Mouse (Mus musculus) erythroblast, adult 5-6 weeks (primary cell): Measurements from ENCODE around the gene Zfp932. TPM values are rescaled to one million over a fixed set of nuclear protein-coding genes. Genes with fewer than 3 reads are reported as not detected.
"Not testable (repeated sequence)": the region's sequence is repeated elsewhere in the genome, so short reads cannot be mapped to it uniquely, and the experiment has no call there.

ENCODE experiments used
- ATAC-seq: replicated peaks from 2 replicates; pipeline ENCODE4 v1.8.0; 2016; ENCODE audit warnings: moderate number of reproducible peaks, mild to moderate bottlenecking, moderate TSS enrichment, inconsistent platforms; ENCODE audit not compliant: poor library complexity, low FRiP score, severe bottlenecking
- total RNA-seq, 2 experiments: library from RNA; stranded (forward) in 1 of 2; stranded (reverse) in 1 of 2; fragments of 150-400 nt in 1 of 2; fragments of 200-764, 138-1000 nt in 1 of 2; gene quantifications; 2 replicates each; pipeline versions ENCODE4 v1.2.3 to v1.2.4; 2015 to 2017; ENCODE audit warnings: low replicate concordance in 2 of 2

Gene Zfp932
- 8.2 and 12.3 TPM in 2 replicates for total RNA-seq (2015; ENCODE audit: low replicate concordance)
- 8.6 and 24.5 TPM in 2 replicates for total RNA-seq (2017; ENCODE audit: low replicate concordance)

DNA sequence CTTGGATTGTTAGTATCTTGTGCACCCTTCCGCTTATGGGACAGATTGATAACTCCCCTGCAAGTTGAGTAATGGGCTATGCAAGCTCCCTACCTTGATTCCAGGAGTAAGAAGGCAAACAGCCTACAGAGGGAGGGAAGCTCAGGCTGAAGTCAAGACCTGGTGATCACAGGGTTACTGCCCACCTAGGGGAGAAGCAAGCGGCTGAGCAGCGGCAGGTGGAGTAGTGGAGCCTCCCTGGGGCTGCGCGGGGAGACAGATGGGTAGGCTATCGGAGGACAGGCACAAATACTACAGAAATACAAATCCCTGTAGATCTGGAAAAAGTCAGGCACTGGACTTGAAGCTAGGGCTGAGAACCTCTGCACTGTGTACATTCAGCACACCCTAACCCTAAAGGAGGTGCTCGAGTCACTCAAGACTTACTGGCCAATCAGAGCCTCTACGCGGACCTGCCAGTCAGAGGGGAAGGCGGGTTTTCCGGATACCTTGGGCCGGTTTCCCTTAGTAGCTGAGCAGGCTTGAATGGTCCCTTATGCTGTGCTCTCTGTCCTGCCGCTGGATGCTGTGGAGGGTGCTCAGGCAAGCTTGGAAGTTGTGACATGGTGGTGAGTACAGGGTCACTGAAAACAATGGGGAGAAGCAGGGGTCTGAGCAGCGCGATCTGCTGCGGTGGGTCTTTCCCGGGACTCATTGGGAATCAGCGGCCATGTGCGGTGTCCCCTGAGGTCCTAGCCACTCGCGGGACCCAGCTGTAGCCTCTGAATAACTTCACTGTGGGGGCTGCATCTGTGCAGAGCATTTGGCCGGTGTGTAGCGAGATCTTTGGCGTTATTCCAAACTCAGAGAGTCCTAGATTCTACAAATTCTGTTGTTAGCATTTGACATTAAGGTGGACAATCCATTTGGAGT is at the start of gene Zfp932:
TSS of gene Zfp932 (plus strand) at position 496 of the 912 bp plus-strand sequence.
- peak; percentile 100 for ATAC-seq

DNA sequence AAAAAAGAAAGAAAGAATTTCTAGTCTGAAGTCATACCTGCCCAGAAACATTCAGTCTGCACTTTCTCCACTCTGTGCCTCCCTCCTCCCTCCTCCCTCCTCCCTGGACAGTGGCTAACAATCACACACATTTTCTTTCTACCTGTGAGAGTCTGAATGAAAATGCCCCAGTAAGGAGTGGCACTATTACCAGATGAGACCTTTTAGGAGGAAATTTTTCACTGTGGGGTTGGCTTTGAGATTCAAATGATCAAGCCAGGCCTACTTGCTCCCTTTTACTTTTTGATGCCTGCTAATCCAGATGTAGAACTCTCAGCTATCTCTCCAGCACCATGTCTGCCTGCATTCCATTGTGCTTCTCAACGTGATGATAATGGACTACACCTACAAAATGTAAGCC is 46.0 kb upstream of the Zfp932 start:
- no peak for ATAC-seq

DNA sequence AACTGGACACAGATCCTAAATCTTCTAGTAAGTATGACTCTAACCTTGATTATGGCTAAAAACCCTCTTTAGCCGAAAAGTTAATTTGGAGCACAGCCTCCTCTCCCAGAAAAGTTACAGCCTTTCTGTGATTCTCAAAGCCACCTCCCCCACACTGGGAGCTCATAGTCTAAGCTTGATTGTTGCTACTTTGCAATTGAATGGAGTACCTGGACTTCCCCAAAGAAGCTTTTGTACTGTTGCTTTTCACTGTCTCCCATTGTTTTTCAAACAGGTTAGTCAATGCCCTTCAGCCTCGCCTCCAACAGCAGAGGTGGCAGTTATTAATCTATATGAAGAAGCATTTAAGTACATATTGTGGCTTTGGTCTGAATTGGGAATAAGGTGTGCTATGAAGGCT is 15.6 kb upstream of the Zfp932 start:
- ATAC-seq: not testable (repeated sequence)

DNA sequence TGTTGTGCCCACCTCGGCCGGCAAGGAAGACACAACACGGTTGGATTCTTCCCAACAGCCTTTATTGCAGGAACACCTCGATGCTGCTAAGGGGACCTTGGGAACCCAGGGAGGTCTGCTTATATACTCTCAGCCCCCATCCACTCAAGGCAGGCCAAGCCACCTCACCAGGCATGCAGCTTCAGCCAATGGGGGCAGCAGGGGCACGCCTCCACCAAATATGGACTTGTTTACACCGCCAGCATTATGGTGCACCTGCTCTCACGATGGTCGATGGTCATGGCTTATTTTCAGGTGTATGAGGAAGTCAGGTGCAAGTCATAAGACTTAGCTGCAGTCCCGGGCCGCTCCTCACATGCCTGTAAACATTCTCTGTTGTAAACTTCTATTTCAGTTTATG is 860 bp upstream of the Zfp932 start:
- not testable (repeated sequence) for ATAC-seq

DNA sequence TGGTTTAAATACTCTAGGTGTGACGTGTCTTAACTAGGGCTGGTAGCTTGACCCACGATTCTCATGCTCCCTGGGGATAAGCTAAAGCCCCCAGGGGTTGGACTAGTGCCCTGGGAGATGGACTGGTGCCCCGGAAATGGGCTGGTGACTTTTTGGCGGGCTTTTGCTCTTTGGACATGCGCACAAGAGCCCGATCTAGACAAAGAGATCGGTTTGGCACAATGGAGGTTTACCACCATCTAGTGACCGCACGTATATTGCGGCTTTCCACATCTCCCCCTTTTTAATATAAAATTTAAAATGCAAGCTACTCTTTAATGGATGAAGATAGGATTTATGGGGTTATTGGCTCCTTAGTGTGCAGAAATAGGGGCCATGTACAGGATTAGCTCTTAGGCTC is 19.5 kb downstream of the Zfp932 start:
- not testable (repeated sequence) for ATAC-seq

DNA sequence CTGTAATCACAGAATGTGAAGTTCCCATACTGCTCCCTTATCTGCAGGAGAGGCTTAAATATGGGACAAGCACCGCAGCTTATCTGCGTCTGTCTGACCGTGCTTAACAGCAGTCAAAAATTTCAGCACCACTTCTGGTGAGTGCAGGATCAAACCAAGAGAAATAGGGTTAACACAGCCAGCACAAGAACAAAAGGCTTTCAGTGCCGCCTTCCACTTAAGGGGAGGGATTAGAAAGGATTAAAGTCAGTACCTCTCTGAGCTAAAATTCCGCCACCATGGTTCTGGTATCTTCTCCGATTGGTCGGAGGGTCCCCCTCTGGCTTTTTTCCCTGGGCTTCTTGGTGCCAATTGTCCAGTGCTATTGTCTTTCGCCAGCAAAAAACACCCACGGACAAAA is 27.0 kb downstream of the Zfp932 start:
- no peak for ATAC-seq

DNA sequence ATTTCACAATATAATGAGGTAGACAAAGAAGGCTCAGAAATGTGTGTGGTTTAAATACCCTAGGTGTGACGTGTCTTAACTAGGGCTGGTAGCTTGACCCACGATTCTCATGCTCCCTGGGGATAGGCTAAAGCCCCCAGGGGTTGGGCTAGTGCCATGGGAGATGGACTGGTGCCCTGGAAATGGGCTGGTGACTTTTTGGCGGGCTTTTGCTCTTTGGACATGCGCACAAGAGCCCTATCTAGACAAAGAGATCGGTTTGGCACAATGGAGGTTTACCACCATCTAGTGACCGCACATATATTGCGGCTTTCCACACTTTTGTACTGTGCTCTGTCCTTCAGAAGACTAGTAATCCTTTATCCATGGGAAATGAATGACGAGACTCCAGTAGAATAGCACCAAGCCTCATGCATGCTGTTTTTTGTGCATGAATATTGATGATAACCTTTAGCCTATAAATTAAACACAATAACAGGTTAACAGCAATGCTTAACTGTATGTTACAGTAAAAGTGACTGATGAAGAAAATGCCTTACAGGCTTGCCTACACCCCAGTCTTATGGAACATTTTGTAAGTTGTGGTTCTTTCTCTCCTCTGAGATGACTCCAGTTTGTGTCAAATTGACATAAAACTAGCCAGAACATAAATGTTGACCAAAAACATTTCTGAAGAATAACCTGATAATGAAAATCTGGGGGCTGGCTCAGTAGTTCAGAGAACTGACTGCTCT is 27.5 kb downstream of the Zfp932 start:
- ATAC-seq: not testable (repeated sequence)

DNA sequence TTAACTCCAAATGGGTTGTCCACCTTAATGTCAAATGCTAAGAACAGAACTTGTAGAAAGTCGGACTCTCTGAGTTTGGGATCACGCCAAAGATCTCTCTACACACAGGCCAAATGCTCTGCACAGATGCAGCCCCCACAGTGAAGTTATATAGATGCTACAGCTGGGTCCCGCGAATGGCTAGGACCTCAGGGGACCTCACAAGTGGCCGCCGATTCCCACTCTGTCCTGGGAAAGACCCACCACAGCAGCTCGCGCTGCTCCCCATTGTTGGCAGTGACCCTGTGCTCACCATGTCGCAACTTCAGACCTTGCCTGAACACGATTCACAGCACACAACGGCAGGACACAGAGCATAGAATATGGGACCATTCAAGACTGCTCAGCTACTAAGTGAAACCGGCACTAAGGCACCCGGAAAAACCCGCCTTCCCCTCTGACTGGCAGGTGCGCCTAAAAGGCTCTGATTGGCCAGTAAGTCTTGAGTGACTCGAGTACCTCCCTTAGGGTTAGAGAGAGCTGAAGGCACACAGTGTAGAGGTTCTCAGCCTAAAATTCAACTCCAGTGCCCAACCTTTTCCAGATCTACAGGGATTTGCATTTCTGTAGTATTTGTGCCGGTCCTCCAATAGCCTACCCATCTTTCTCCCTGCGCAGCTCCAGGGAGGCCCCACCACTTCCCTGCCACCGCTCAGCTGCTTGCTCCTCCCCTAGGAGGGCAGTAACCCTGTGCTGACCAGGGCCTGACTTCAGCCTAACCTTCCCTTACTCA is 61.5 kb downstream of the Zfp932 start:
- ATAC-seq: peak; percentile 99

Other genes starting within 250 kb of the Zfp932 start
- gene 4930522L14Rik, start 244.6 kb upstream of the Zfp932 start, total RNA-seq (2015; ENCODE audit: low replicate concordance): 2.1 and 10.2 TPM in 2 replicates
- gene 4930522L14Rik, start 244.6 kb upstream of the Zfp932 start, total RNA-seq (2017; ENCODE audit: low replicate concordance): 2.1 TPM in 1 of 2 replicates, not detected in the other
- gene Gm15446, start 73.1 kb upstream of the Zfp932 start, total RNA-seq (2015; ENCODE audit: low replicate concordance): 0.38 and 1.5 TPM in 2 replicates
- gene Gm15446, start 73.1 kb upstream of the Zfp932 start, total RNA-seq (2017; ENCODE audit: low replicate concordance): 1.5 and 57.6 TPM in 2 replicates
- gene Gm17655, start 76.0 kb downstream of the Zfp932 start, total RNA-seq (2015; ENCODE audit: low replicate concordance): 8.6 TPM in 1 of 2 replicates, not detected in the other
- gene Gm17655, start 76.0 kb downstream of the Zfp932 start, total RNA-seq (2017; ENCODE audit: low replicate concordance): 2.0 and 6.8 TPM in 2 replicates
- not detected in 2 replicates for gene Gm35315, start 97.9 kb downstream of the Zfp932 start, total RNA-seq (2015; ENCODE audit: low replicate concordance)
- 0.17 and 1.4 TPM in 2 replicates for gene Gm35315, start 97.9 kb downstream of the Zfp932 start, total RNA-seq (2017; ENCODE audit: low replicate concordance)
- not detected in 2 replicates for gene Plcxd1, start 103.4 kb downstream of the Zfp932 start, total RNA-seq (2015; ENCODE audit: low replicate concordance)
- gene Plcxd1, start 103.4 kb downstream of the Zfp932 start, total RNA-seq (2017; ENCODE audit: low replicate concordance): not detected in 2 replicates
- gene Gtpbp6, start 111.7 kb downstream of the Zfp932 start, total RNA-seq (2015; ENCODE audit: low replicate concordance): 1.5 TPM in 1 of 2 replicates, not detected in the other
- 2.1 and 2.2 TPM in 2 replicates for gene Gtpbp6, start 111.7 kb downstream of the Zfp932 start, total RNA-seq (2017; ENCODE audit: low replicate concordance)
- 1.5 and 4.0 TPM in 2 replicates for gene Zfp605, start 113.6 kb downstream of the Zfp932 start, total RNA-seq (2015; ENCODE audit: low replicate concordance)
- gene Zfp605, start 113.6 kb downstream of the Zfp932 start, total RNA-seq (2017; ENCODE audit: low replicate concordance): 1.1 and 1.5 TPM in 2 replicates
- gene Chfr, start 139.3 kb downstream of the Zfp932 start, total RNA-seq (2015; ENCODE audit: low replicate concordance): 53.5 and 67.8 TPM in 2 replicates
- gene Chfr, start 139.3 kb downstream of the Zfp932 start, total RNA-seq (2017; ENCODE audit: low replicate concordance): 69.3 and 97.0 TPM in 2 replicates
- gene Golga3, start 180.2 kb downstream of the Zfp932 start, total RNA-seq (2015; ENCODE audit: low replicate concordance): 5.6 and 11.1 TPM in 2 replicates
- gene Golga3, start 180.2 kb downstream of the Zfp932 start, total RNA-seq (2017; ENCODE audit: low replicate concordance): 18.4 and 19.8 TPM in 2 replicates
- 24.0 and 31.5 TPM in 2 replicates for gene Ankle2, start 234.5 kb downstream of the Zfp932 start, total RNA-seq (2015; ENCODE audit: low replicate concordance)
- 25.6 and 41.6 TPM in 2 replicates for gene Ankle2, start 234.5 kb downstream of the Zfp932 start, total RNA-seq (2017; ENCODE audit: low replicate concordance)